11 mouse cellular contexts compared by ENCODE assay signal in the genomic region with DNA sequence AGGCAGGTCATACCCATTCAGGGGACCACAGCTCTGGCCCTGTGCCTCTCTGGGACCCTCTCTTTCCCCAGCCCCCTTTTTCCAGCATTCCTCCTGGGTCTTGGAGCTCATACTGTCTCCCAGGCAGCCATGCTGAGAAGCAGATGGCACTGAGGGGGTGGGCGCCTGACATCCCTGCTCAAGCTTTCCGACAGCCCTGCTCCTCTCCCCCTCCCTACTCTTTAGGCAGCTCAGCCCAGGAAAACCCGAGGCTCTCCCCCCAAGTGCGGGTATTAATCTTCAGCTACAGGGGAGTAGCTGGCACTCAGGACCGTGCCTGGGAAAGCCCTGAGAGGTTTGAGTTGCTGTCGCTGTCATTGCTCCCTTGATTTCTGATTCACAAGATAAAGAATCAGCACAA.
DNase-seq lines count a peak whose midpoint lies in the region; ATAC-seq lines count a peak whose summit lies in the region.
"Had no signal": no experiment of that assay in that cellular context is flagged by ENCODE, and none has a peak within 500 bp of the region (broad histone marks: within the 10 kb centered on the region; RNA-seq: fewer than 3 reads in every experiment).

No protein-coding gene starts in this region.

- H3K4me1 ChIP-seq in forebrain, embryonic 12.5 days = peaks cover 11% of the 10 kb centered on the region
- no peaks in the 10 kb centered on the region; the same call in 1 of the 2 replicates for H3K4me1 ChIP-seq in forebrain, embryonic 11.5 days (replicated peaks; ENCODE audit: control insufficient read depth, insufficient read depth, low read length)
- peaks cover 49% of the 10 kb centered on the region for H3K4me1 ChIP-seq in hindbrain, embryonic 13.5 days (replicated peaks)
- H3K4me1 ChIP-seq: liver, embryonic 15.5 days had no signal

- ATAC-seq in forebrain, embryonic 12.5 days (ENCODE audit: low FRiP score) = peak; percentile 27; the same call in 1 of the 2 replicates
- ATAC-seq in forebrain, embryonic 11.5 days (replicated peaks; ENCODE audit: low FRiP score) = no peak
- ATAC-seq in hindbrain, embryonic 13.5 days (ENCODE audit: low FRiP score) = peak; percentile 60
- ATAC-seq: Patski had no signal

- H3K9me3 ChIP-seq in forebrain, embryonic 12.5 days = no peaks in the 10 kb centered on the region
- no peaks in the 10 kb centered on the region for H3K9me3 ChIP-seq in forebrain, embryonic 11.5 days (ENCODE audit: control insufficient read depth, low read length)
- no peaks in the 10 kb centered on the region for H3K9me3 ChIP-seq in hindbrain, embryonic 13.5 days
- H3K9me3 ChIP-seq: liver, embryonic 15.5 days had no signal

- DNase-seq in forebrain, embryonic 11.5 days (ENCODE audit: low spot score) = no peak
- peak; percentile 56 to 79 for DNase-seq in left cerebral cortex, postnatal 25 days (ENCODE audit: low spot score in 2 of 2)
- peak; percentile 62 for DNase-seq in right cerebral cortex, postnatal 14 days
- no peak for DNase-seq in gastrocnemius, postnatal 36 days
- no peak for DNase-seq in yolk sac, embryonic 10.5 days (ENCODE audit: low spot score)
- no peak for DNase-seq in MN1 (ENCODE audit: low spot score)
- DNase-seq: kidney, postnatal 36 days had no signal

- H3K4me2 ChIP-seq in forebrain, embryonic 12.5 days = no peak overlapping the region
- H3K4me2 ChIP-seq in forebrain, embryonic 11.5 days (ENCODE audit: low read depth, low read length, severe bottlenecking) = no peak overlapping the region
- no peak overlapping the region for H3K4me2 ChIP-seq in hindbrain, embryonic 13.5 days
- H3K4me2 ChIP-seq: liver, embryonic 15.5 days had no signal

- no peak overlapping the region for H3K27ac ChIP-seq in forebrain, embryonic 12.5 days
- H3K27ac ChIP-seq in forebrain, embryonic 11.5 days (ENCODE audit: low read depth, low read length) = no peak overlapping the region
- peak overlapping the region; percentile 74 for H3K27ac ChIP-seq in hindbrain, embryonic 13.5 days
- H3K27ac ChIP-seq: liver, embryonic 15.5 days had no signal

- H3K9ac ChIP-seq in forebrain, embryonic 12.5 days = no peak overlapping the region
- H3K9ac ChIP-seq in forebrain, embryonic 11.5 days (ENCODE audit: low read length) = no peak overlapping the region
- no peak overlapping the region for H3K9ac ChIP-seq in hindbrain, embryonic 13.5 days
- H3K9ac ChIP-seq: liver, embryonic 15.5 days had no signal

- H3K4me3 ChIP-seq in forebrain, embryonic 12.5 days (replicated peaks) = no peak overlapping the region
- no peak overlapping the region for H3K4me3 ChIP-seq in forebrain, embryonic 11.5 days (ENCODE audit: low read depth, low read length)
- H3K4me3 ChIP-seq in hindbrain, embryonic 13.5 days = no peak overlapping the region
- H3K4me3 ChIP-seq: liver, embryonic 15.5 days had no signal

- no peaks in the 10 kb centered on the region for H3K36me3 ChIP-seq in forebrain, embryonic 12.5 days (replicated peaks)
- no peaks in the 10 kb centered on the region for H3K36me3 ChIP-seq in forebrain, embryonic 11.5 days (ENCODE audit: control insufficient read depth, insufficient read depth, low read length)
- no peaks in the 10 kb centered on the region for H3K36me3 ChIP-seq in hindbrain, embryonic 13.5 days
- H3K36me3 ChIP-seq: liver, embryonic 15.5 days had no signal

- 51% methylated on average over 6 of the region's 6 CpGs for WGBS in forebrain, embryonic 12.5 days
- 59% methylated on average over 6 of the region's 6 CpGs for WGBS in forebrain, embryonic 11.5 days
- WGBS in hindbrain, embryonic 13.5 days = 26% methylated on average over 6 of the region's 6 CpGs

- no peaks in the 10 kb centered on the region for H3K27me3 ChIP-seq in forebrain, embryonic 12.5 days
- H3K27me3 ChIP-seq in forebrain, embryonic 11.5 days (ENCODE audit: control insufficient read depth, insufficient read depth, low read length) = no peaks in the 10 kb centered on the region
- H3K27me3 ChIP-seq in hindbrain, embryonic 13.5 days = no peaks in the 10 kb centered on the region
- H3K27me3 ChIP-seq: liver, embryonic 15.5 days; Patski had no signal

- intact Hi-C loops in left cerebral cortex, postnatal 25 days (cut with DNase I) = no loop called here
- intact Hi-C loops in gastrocnemius, postnatal 36 days (cut with DNase I) = no loop called here

Comparison
In these comparisons a context has a peak if more than half of its experiments do, and no peak if none do; other contexts are left out.
1. DNase-seq: peak in left cerebral cortex, postnatal 25 days (2 of 2) and right cerebral cortex, postnatal 14 days (single experiment); none in forebrain, embryonic 11.5 days (single experiment), gastrocnemius, postnatal 36 days (0 of 2), yolk sac, embryonic 10.5 days (single experiment) and MN1 (single experiment).